Mouse (Mus musculus) brain, embryonic 14.5 days (tissue): ENCODE results near the gene Pip4k2a.

Experiments used
- CTCF ChIP-seq: fragments of 200-500 bp; IDR thresholded peaks from 2 replicates; pipeline ENCODE4 v1.5.1; 2012; ENCODE audit warnings: inconsistent platforms, mild to moderate bottlenecking, moderate library complexity, borderline replicate concordance; ENCODE audit not compliant: insufficient read depth, insufficient read length; ENCODE audit errors: extremely low read depth
- POLR2A ChIP-seq: fragments of 200-500 bp; IDR thresholded peaks from 2 replicates; pipeline ENCODE4 v1.6.1; 2012; ENCODE audit warnings: mild to moderate bottlenecking, inconsistent platforms, borderline replicate concordance; ENCODE audit not compliant: poor library complexity, insufficient read depth, insufficient read length, severe bottlenecking; ENCODE audit errors: extremely low read depth

- TF ChIP-seq CTCF (no peak), POLR2A (no peak)
Observed at GRCm38 (mm10) chr2:18916615-18917379, 81.1 kb downstream of the Pip4k2a start.
